Mouse (Mus musculus) mature B cell (primary cell): Measurements from ENCODE around the gene Fibp.

Source experiments
- in situ Hi-C: fragments of 300-500 bp; cut with MboI; formaldehyde crosslinking; loops from 2 replicates; pipeline ENCODE4 v1.14.3; 2019

Fibp gene

GRCm38 (mm10) chr19:5432992-5433852 lies 27.2 kb upstream of the Fibp start:
- in situ Hi-C loops = no loop called here

- in situ Hi-C loops = no loop called here
Measured at GRCm38 (mm10) chr19:5433951-5434350, 26.5 kb upstream of the Fibp start.

- in situ Hi-C loops = no loop called here
Measured at GRCm38 (mm10) chr19:5444371-5444908, 16.0 kb upstream of the Fibp start.

- in situ Hi-C loops = no loop called here
Measured at GRCm38 (mm10) chr19:5444954-5445353, 15.5 kb upstream of the Fibp start.

GRCm38 (mm10) chr19:5445747-5446146 lies 14.7 kb upstream of the Fibp start:
- in situ Hi-C loops = no loop called here

GRCm38 (mm10) chr19:5447515-5448353 lies 12.7 kb upstream of the Fibp start, which contains the start of gene Fosl1:
TSS of gene Fosl1 (plus strand) at chr19:5447547.
- in situ Hi-C loops = no loop called here

GRCm38 (mm10) chr19:5448354-5449150 lies 11.9 kb upstream of the Fibp start:
- in situ Hi-C loops = no loop called here

- in situ Hi-C loops = no loop called here
Measured at GRCm38 (mm10) chr19:5449673-5450072, 10.7 kb upstream of the Fibp start.

- in situ Hi-C loops = no loop called here
Measured at GRCm38 (mm10) chr19:5451766-5452165, 8.6 kb upstream of the Fibp start.

- in situ Hi-C loops = no loop called here
Measured at GRCm38 (mm10) chr19:5455037-5455436, 5.4 kb upstream of the Fibp start.

GRCm38 (mm10) chr19:5455568-5455967 lies 4.8 kb upstream of the Fibp start:
- in situ Hi-C loops = no loop called here

- in situ Hi-C loops = no loop called here
Measured at GRCm38 (mm10) chr19:5456241-5456921, 4.0 kb upstream of the Fibp start.

- in situ Hi-C loops = no loop called here
Measured at GRCm38 (mm10) chr19:5456922-5457745, 3.3 kb upstream of the Fibp start.

- in situ Hi-C loops = no loop called here
Measured at GRCm38 (mm10) chr19:5457746-5458442, 2.5 kb upstream of the Fibp start, which contains the start of gene Ccdc85b. TSS of gene Ccdc85b (minus strand) at chr19:5457894.

- in situ Hi-C loops = no loop called here
Measured at GRCm38 (mm10) chr19:5459019-5459418, 1.4 kb upstream of the Fibp start.

GRCm38 (mm10) chr19:5459896-5460295 lies 519 bp upstream of the Fibp start:
- in situ Hi-C loops = no loop called here

- in situ Hi-C loops = no loop called here
Measured at GRCm38 (mm10) chr19:5461411-5461810, 996 bp downstream of the Fibp start.

- in situ Hi-C loops = no loop called here
Measured at GRCm38 (mm10) chr19:5463212-5463611, 2.8 kb downstream of the Fibp start.

- in situ Hi-C loops = no loop called here
Measured at GRCm38 (mm10) chr19:5463791-5464562, 3.6 kb downstream of the Fibp start.
